Mouse (Mus musculus): ENCODE data around the gene Pnpla3.

DNA sequence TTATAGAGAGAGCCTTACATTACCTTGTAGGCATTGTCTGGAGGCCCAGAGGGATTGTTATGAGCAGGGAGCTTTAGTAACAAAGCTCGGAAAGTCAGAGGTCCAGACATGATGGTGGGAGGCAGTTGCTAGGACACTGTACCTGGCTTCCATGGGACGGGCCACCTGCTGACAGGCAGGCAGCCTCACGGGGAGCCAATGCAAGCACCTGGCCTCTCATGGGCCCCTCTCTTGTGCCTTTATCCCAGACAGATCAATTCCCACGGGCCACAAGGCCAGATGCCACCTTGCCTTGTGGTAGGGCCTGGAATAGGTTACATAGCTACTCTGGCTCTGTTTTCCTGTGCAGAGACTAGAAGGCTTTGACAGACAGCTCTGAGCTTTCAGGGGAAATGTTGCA is 43.9 kb downstream of the Pnpla3 start:
- TF ChIP-seq CTCF (IDR thresholded peaks at IDR 0.05; ENCODE audit: low read depth, low read length) (no peak), POLR2A (IDR thresholded peaks at IDR 0.05; ENCODE audit: extremely low read depth, insufficient read depth, low read length) (no peak)

All from liver, adult 2 months (tissue).